17 mouse cellular contexts compared by ENCODE assay signal in the genomic region with DNA sequence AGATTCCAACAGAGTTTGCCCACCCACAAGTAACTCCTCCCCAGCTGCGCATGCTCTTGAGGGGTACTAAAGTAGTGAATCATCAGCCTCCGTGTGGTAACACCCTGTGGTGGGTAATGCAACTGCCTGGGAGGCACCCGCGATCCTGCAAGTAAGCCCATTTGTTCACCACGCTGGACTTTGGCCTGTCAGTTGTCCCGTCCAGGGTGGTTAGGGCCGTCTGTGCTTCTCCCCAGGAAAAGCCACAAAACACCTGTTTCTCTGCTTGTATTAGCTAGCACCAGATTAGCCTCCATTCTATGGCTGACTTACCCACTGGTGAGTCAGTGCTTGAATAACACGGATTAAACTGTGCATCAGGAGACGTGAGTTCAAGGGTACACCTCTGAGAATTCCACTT.
"Had no signal": no experiment of that assay in that cellular context is flagged by ENCODE, and none has a peak within 500 bp of the region (broad histone marks: within the 10 kb centered on the region; RNA-seq: fewer than 3 reads in every experiment).

No protein-coding gene starts in this region.

- H3K27me3 ChIP-seq: midbrain, embryonic 12.5 days; neural tube, embryonic 12.5 days; stomach, embryonic 15.5 days had no signal

- H3K4me1 ChIP-seq: midbrain, embryonic 10.5 days; midbrain, embryonic 12.5 days; neural tube, embryonic 12.5 days; stomach, embryonic 15.5 days had no signal

- H3K4me2 ChIP-seq: lung, embryonic 14.5 days; midbrain, embryonic 12.5 days; neural tube, embryonic 12.5 days; stomach, embryonic 15.5 days had no signal

- H3K9me3 ChIP-seq: midbrain, embryonic 10.5 days; midbrain, embryonic 12.5 days; neural tube, embryonic 12.5 days; stomach, embryonic 15.5 days had no signal

- H3K4me3 ChIP-seq: midbrain, embryonic 10.5 days; midbrain, embryonic 12.5 days; neural tube, embryonic 12.5 days; stomach, embryonic 15.5 days had no signal

- DNase-seq: lung, adult 18-20 months; lung, embryonic 14.5 days; lung, postnatal 10 days; lung, postnatal 4 days; midbrain, embryonic 14.5 days; right cerebral cortex, postnatal 25 days; right cerebral cortex, postnatal 4 days; spleen, adult 18-20 months; thymus, adult 18-20 months; thymus, postnatal 14 days; thymus, postnatal 36 days had no signal

- H3K9ac ChIP-seq: lung, embryonic 14.5 days; midbrain, embryonic 12.5 days; neural tube, embryonic 12.5 days; stomach, embryonic 15.5 days had no signal

- ATAC-seq: midbrain, embryonic 16.5 days had no signal

- H3K27ac ChIP-seq: midbrain, embryonic 10.5 days; midbrain, embryonic 12.5 days; neural tube, embryonic 12.5 days; stomach, embryonic 15.5 days; stomach, postnatal 0 days had no signal

- H3K36me3 ChIP-seq: midbrain, embryonic 10.5 days; midbrain, embryonic 12.5 days; neural tube, embryonic 12.5 days; stomach, embryonic 15.5 days had no signal
